Mouse (Mus musculus) megakaryocyte, embryonic 14.5 days (primary cell): Measurements from ENCODE around the gene A630001G21Rik.

Source experiments
- FLI1 ChIP-seq: IDR thresholded peaks from 2 replicates; pipeline ENCODE4 v1.6.1; 2012; ENCODE audit warnings: low read length, inconsistent platforms, mixed read lengths
- GATA1 ChIP-seq: IDR thresholded peaks from 3 replicates; pipeline ENCODE4 v1.6.1; 2012; ENCODE audit warnings: mixed read lengths, low read length, inconsistent platforms, borderline replicate concordance

GRCm38 (mm10) chr1:85751932-85752680, 26.3 kb downstream of the A630001G21Rik start:
- TF ChIP-seq FLI1 (no peak), GATA1 (no peak)
